14 mouse cellular contexts compared by ENCODE assay signal in the genomic region with DNA sequence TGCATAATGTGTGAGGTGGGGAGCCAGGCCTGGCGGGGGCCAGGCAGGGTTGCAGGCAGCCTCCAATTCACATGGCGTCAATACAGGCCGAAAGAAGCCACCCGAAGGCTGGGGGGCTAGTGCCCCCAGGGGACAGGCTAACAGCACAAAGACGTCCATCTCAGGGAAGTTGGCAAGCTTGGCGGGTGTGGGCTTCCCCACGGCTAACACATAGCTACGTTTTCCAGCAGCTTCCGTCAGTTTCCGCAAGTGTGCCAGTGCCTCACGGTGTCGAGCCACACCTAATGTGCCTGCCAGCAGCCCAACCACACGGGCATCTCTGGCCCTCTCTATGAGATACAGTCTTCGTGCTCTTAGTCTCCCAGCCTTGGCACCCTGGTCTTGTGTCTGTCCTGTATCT.
"Had no signal": no experiment of that assay in that cellular context is flagged by ENCODE, and none has a peak within 500 bp of the region (broad histone marks: within the 10 kb centered on the region; RNA-seq: fewer than 3 reads in every experiment).

No protein-coding gene starts in this region.

- DNase-seq: kidney, adult 2 months; kidney, postnatal 14 days; left cerebral cortex, postnatal 4 days; lung, embryonic 14.5 days; lung, postnatal 10 days; lung, postnatal 4 days; right cerebral cortex, adult 18-20 months; spleen, adult 18-20 months; thymus, postnatal 36 days had no signal

- H3K9ac ChIP-seq: kidney, embryonic 15.5 days; limb, embryonic 13.5 days; lung, embryonic 14.5 days; neural tube, embryonic 15.5 days had no signal

- H3K4me2 ChIP-seq: midbrain, embryonic 11.5 days had no signal

- H3K27me3 ChIP-seq: kidney, embryonic 15.5 days; limb, embryonic 13.5 days; liver, embryonic 12.5 days; neural tube, embryonic 15.5 days had no signal

- ATAC-seq: liver, embryonic 12.5 days had no signal

- H3K9me3 ChIP-seq: kidney, embryonic 15.5 days; limb, embryonic 13.5 days; liver, embryonic 12.5 days; neural tube, embryonic 15.5 days had no signal

- H3K27ac ChIP-seq: kidney, embryonic 15.5 days; limb, embryonic 13.5 days; liver, embryonic 12.5 days; neural tube, embryonic 15.5 days had no signal
